Mouse (Mus musculus) midbrain, embryonic 16.5 days (tissue): Measurements from ENCODE around the gene Gsx2. TPM values are rescaled to one million over a fixed set of nuclear protein-coding genes. Genes with fewer than 3 reads are reported as not detected.

Experiments
- ATAC-seq: fragments of 200-750 bp; cut with Nextera tagmentation; 2 replicates; pipeline ENCODE4 v1.8.0; 2017; ENCODE audit warnings: moderate TSS enrichment
- H3K27ac ChIP-seq: fragments of 300-500 bp; sonication (generic); 2 replicates; pipeline ENCODE4 v1.5.1; 2014; ENCODE audit warnings: mild to moderate bottlenecking, low read length, mixed read lengths
- H3K27me3 ChIP-seq: fragments of 300-500 bp; sonication (generic); 2 replicates; pipeline ENCODE4 v1.6.1; 2014; ENCODE audit warnings: low read depth, low read length, mixed read lengths; ENCODE audit not compliant: control insufficient read depth, insufficient read depth
- H3K36me3 ChIP-seq: fragments of 300-500 bp; sonication (generic); 2 replicates; pipeline ENCODE4 v1.6.1; 2014; ENCODE audit warnings: mild to moderate bottlenecking, low read length, moderate library complexity, mixed read lengths; ENCODE audit not compliant: control insufficient read depth, insufficient read depth
- H3K4me1 ChIP-seq: fragments of 300-500 bp; sonication (generic); 2 replicates; pipeline ENCODE4 v1.6.1; 2014; ENCODE audit warnings: mild to moderate bottlenecking, low read length, mixed read lengths; ENCODE audit not compliant: control insufficient read depth, insufficient read depth
- H3K4me2 ChIP-seq: fragments of 300-500 bp; sonication (generic); 2 replicates; pipeline ENCODE4 v1.6.1; 2014; ENCODE audit warnings: mild to moderate bottlenecking, low read length, mixed read lengths
- H3K4me3 ChIP-seq: fragments of 300-500 bp; sonication (generic); 2 replicates; pipeline ENCODE4 v1.5.1; 2014; ENCODE audit warnings: low read depth, mild to moderate bottlenecking, low read length, moderate library complexity, mixed read lengths
- H3K9ac ChIP-seq: fragments of 300-500 bp; sonication (generic); 2 replicates; pipeline ENCODE4 v1.6.1; 2014; ENCODE audit warnings: low read depth, low read length, mixed read lengths
- H3K9me3 ChIP-seq: fragments of 300-500 bp; sonication (generic); replicated peaks from 2 replicates; pipeline ENCODE4 v1.6.1; 2014; ENCODE audit warnings: mild to moderate bottlenecking, low read length, mixed read lengths; ENCODE audit not compliant: control insufficient read depth, poor library complexity, severe bottlenecking
- WGBS: fragments of 180-500 bp; shearing (Covaris S2); extraction: QIAGEN DNeasy Blood & Tissue Kit; methylation state at CpG from one replicate; pipeline ENCODE4 v1.1.7; 2014; 5-methylcytosine and 5-hydroxymethylcytosine counted together
- polyA plus RNA-seq: library from polyadenylated mRNA; unstranded; fragments of >200 nt; fragmentation: Nextera tagmentation; extraction: Ambion mirVana; gene quantifications from 2 replicates; pipeline ENCODE4 v1.2.1, GENCODE M21; 2015

Gsx2 gene
- polyA plus RNA-seq, 1 experiment from 2014 or later = 0.18 TPM

- Histone ChIP-seq H3K27me3 (peaks cover 83% of the 10 kb centered on the region), H3K36me3 (no peaks in the 10 kb centered on the region), H3K4me2 (no peak overlapping the region), H3K9me3 (no peaks in the 10 kb centered on the region), H3K4me3 (no peak overlapping the region), H3K9ac (no peak overlapping the region), H3K27ac (no peak overlapping the region), H3K4me1 (peaks cover 8% of the 10 kb centered on the region)
- 1% methylated on average over 27 of the region's 27 CpGs for WGBS
- ATAC-seq = no peak
These were observed 8.4 kb downstream of the Gsx2 start for GRCm38 (mm10) chr5:75083591-75084392.

DNA sequence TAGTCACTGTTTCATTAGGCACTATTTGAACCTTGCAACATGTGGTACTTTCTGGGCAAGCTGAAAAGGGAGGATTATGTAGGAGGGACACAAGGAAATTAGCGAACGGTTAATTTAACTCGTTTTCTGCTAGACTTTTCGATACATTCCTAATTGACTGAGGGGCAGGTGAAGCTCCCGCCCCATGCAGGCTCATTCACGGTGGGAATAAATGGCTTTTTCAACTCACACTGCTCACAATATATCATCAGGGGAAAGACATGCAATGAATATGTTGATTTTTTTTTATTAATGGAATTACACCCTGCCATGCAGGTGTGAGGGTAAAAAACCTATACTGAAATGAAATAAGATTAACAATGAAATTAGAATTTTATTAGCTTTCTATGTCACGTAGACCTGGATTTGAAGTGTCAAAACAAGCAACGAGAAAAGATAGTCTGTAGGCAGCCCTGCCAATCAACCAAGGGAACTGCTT, 9.0 kb downstream of the Gsx2 start:
- no peaks in the 10 kb centered on the region for H3K36me3 ChIP-seq
- H3K4me2 ChIP-seq = no peak overlapping the region
- H3K27ac ChIP-seq = no peak overlapping the region
- H3K9me3 ChIP-seq = no peaks in the 10 kb centered on the region
- H3K4me1 ChIP-seq = peaks cover 8% of the 10 kb centered on the region
- under 1% methylated on average over 8 of the region's 8 CpGs for WGBS
- H3K27me3 ChIP-seq = peaks cover 80% of the 10 kb centered on the region
- no peak for ATAC-seq
- H3K9ac ChIP-seq = no peak overlapping the region
- no peak overlapping the region for H3K4me3 ChIP-seq

GRCm38 (mm10) chr5:75084871-75085520, 9.6 kb downstream of the Gsx2 start:
- ATAC-seq = no peak
- under 1% methylated on average over 25 of the region's 25 CpGs for WGBS
- Histone ChIP-seq H3K4me3 (no peak overlapping the region), H3K27me3 (peaks cover 75% of the 10 kb centered on the region), H3K36me3 (no peaks in the 10 kb centered on the region), H3K9ac (no peak overlapping the region), H3K4me1 (peaks cover 8% of the 10 kb centered on the region), H3K4me2 (no peak overlapping the region; the same call in 1 of the 2 replicates), H3K9me3 (no peaks in the 10 kb centered on the region), H3K27ac (no peak overlapping the region)

DNA sequence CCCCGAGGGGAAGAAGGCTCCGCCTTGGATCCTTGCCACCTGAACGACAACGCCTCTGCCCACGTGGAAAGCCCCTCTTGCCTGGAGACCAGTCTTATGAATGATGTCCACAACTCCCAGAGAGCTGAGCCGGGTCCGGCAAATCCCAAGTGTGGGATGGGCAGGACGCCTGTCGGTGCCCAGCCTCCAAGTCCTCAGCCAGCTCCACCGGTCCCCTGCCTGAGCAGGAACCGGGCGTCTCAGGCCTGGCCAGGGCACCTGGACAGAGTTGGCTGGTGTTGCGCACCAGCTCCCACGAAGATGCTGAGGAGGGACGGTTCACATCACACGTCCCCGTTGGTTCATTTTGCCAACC, 10.1 kb downstream of the Gsx2 start:
- Histone ChIP-seq H3K36me3 (no peaks in the 10 kb centered on the region), H3K9ac (no peak overlapping the region), H3K4me1 (peaks cover 8% of the 10 kb centered on the region), H3K27ac (no peak overlapping the region), H3K9me3 (no peaks in the 10 kb centered on the region), H3K4me3 (no peak overlapping the region), H3K4me2 (no peak overlapping the region), H3K27me3 (peaks cover 71% of the 10 kb centered on the region)
- WGBS = 3% methylated on average over 17 of the region's 17 CpGs
- 0 out of 2 replicates have a peak, but pooled peaks have one; percentile 51 for ATAC-seq

DNA sequence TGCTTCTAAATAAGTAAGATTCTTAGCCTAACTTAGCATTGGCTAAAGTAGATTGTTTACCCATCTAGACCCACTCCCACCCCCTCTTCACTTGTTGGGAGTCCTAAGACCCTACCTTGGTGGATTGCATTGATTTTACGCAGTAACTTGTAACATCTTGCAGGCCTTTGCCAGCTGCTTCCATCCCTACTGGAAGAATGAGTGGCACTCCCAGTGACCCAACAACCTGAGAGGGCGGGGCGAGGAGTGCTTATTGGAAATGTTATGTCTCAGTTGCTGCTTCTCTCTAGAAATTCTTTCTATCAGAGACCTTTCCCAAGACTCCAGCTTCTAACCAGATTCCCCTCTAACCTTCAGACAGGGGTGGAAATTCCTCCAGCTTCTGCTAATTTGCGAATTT, 10.5 kb downstream of the Gsx2 start:
- no peaks in the 10 kb centered on the region for H3K9me3 ChIP-seq
- 16% methylated on average over 4 of the region's 4 CpGs for WGBS
- H3K4me3 ChIP-seq = no peak overlapping the region
- H3K9ac ChIP-seq = no peak overlapping the region
- H3K4me1 ChIP-seq = peaks cover 8% of the 10 kb centered on the region
- H3K27me3 ChIP-seq = peaks cover 69% of the 10 kb centered on the region
- no peak overlapping the region for H3K4me2 ChIP-seq
- H3K27ac ChIP-seq = no peak overlapping the region
- no peak for ATAC-seq
- H3K36me3 ChIP-seq = no peaks in the 10 kb centered on the region

- WGBS = 51% methylated on average over 3 of the region's 3 CpGs
- Histone ChIP-seq H3K4me1 (no peaks in the 10 kb centered on the region), H3K27me3 (no peaks in the 10 kb centered on the region), H3K9me3 (peaks cover 2% of the 10 kb centered on the region; the same call in 1 of the 2 replicates), H3K4me2 (no peak overlapping the region), H3K36me3 (no peaks in the 10 kb centered on the region), H3K4me3 (no peak overlapping the region), H3K9ac (no peak overlapping the region), H3K27ac (no peak overlapping the region)
- ATAC-seq = no peak
These were observed 31.1 kb downstream of the Gsx2 start for GRCm38 (mm10) chr5:75106511-75106910.

DNA sequence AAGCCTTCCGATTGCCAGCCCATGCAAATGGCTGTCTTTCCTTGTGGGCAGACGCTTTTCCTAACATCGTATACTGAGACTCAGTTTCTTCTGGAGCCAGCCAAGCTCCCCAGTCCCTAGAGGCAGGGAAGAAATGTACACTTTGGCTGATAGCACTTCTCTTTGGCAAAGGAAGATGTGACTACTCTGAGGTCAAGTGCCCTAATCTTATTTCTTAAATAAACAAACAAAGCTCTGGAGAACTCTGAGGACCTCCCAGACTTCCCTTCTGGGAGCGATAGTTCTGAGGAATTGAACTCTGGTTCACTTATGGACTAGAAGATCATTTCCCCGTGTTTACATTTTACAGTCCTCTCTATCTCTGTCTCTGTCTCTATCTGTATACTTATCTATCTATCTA, 34.0 kb downstream of the Gsx2 start:
- Histone ChIP-seq H3K27ac (no peak overlapping the region), H3K4me1 (no peaks in the 10 kb centered on the region), H3K36me3 (no peaks in the 10 kb centered on the region), H3K27me3 (no peaks in the 10 kb centered on the region), H3K4me3 (no peak overlapping the region), H3K9ac (no peak overlapping the region), H3K4me2 (no peak overlapping the region), H3K9me3 (peaks cover 2% of the 10 kb centered on the region; the same call in 1 of the 2 replicates)
- WGBS = 76% methylated on average over 5 of the region's 5 CpGs
- ATAC-seq = no peak

- ATAC-seq = no peak
- H3K9ac ChIP-seq = no peak overlapping the region
- no peaks in the 10 kb centered on the region for H3K27me3 ChIP-seq
- H3K4me1 ChIP-seq = no peaks in the 10 kb centered on the region
- H3K4me3 ChIP-seq = no peak overlapping the region
- peaks cover 2% of the 10 kb centered on the region; the same call in 1 of the 2 replicates for H3K9me3 ChIP-seq
- no peaks in the 10 kb centered on the region for H3K36me3 ChIP-seq
- H3K27ac ChIP-seq = no peak overlapping the region
- 45% methylated on average over 5 of the region's 5 CpGs for WGBS
- no peak overlapping the region for H3K4me2 ChIP-seq
These were observed 36.4 kb downstream of the Gsx2 start for GRCm38 (mm10) chr5:75111781-75112180.

DNA sequence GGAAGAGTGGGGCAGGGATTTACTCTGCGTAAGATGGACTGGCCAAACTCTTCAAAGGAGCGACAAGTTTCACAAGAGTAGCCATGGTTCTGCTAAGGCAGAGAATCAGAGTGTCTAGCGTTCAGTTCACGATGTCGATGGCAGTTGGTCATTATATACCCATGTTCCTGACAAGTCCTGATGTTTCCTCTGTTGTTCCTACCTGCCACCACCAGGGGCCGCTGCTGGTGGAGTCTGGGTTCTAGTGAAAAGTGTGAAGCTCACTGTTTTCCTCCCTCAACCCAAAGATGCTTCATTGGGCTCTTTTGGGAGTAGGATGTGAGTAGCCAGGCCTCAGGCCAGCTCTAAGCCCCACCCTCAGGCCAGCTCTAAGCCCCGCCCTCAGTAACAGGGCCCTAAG, 43.4 kb downstream of the Gsx2 start:
- Histone ChIP-seq H3K4me1 (no peaks in the 10 kb centered on the region), H3K27me3 (no peaks in the 10 kb centered on the region), H3K4me2 (no peak overlapping the region), H3K27ac (no peak overlapping the region), H3K9ac (no peak overlapping the region), H3K9me3 (no peaks in the 10 kb centered on the region), H3K36me3 (no peaks in the 10 kb centered on the region), H3K4me3 (no peak overlapping the region)
- WGBS = 64% methylated on average over 7 of the region's 7 CpGs
- ATAC-seq = no peak
